Mouse (Mus musculus) thymus, postnatal 4 days (tissue): ENCODE results near the gene Rpsa.
"Not testable (repeated sequence)": the region's sequence is repeated elsewhere in the genome, so short reads cannot be mapped to it uniquely, and the experiment has no call there.

Experiments
- DNase-seq: peaks from one replicate; pipeline ENCODE4 v3.0.0; 2021

Gene Rpsa

DNA sequence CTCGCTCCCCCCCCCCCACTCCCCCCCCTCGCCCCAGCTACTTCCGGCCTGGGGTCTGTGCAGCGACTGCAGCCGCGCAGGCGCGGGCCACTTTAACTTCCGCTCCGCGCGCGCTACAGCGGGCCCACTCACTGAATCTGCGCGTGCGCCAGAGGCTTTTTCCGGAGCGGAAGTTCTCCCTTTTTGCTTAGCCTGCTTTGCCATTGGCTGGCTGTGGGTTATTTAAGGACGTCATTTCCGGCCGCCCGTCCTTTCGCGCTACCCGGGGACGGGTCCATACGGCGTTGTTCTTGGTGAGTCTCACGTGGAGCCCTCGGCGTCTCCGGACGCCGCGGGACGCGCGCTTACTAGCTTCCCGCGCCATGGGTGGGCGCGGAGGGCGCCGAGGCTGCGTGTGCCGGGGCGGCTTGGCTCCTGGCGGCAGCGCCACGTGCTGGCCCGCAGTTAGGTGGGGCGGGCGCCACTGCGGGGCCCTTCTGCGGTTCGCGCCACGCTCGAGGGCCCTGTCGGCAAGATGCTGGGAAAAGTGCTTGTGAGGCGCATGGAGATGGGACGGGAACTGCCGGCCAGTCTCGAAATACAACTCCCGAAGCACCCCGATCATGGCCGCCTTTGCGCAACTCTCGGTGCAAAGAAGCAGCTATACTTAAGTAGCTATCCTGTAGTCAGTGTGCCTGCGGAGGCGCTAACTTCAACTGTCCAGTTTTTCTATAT is at the start of gene Rpsa:
Rpsa (plus strand) TSS at position 152 of the 714 bp plus-strand sequence.
- DNase-seq = peak; percentile 96

DNA sequence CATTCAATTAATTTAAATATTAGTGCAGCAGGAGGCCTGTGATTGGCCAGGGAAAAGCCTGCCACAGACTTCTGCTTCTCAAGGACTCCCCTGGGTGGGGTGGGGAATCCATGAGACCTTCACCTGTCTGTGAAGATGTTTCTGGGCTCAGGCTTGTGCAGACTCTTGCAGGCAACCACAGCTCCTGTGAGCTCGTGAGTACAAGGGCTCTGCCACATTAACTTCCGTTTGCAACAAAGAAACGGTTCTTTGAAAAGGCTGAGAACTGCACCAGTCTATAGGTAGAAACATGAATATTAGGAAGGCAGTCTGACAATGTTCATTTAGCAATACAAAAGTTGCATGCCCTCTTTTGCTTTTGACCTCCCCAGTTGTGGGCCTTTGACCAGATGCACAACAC is 49.2 kb upstream of the Rpsa start:
- no peak for DNase-seq

DNA sequence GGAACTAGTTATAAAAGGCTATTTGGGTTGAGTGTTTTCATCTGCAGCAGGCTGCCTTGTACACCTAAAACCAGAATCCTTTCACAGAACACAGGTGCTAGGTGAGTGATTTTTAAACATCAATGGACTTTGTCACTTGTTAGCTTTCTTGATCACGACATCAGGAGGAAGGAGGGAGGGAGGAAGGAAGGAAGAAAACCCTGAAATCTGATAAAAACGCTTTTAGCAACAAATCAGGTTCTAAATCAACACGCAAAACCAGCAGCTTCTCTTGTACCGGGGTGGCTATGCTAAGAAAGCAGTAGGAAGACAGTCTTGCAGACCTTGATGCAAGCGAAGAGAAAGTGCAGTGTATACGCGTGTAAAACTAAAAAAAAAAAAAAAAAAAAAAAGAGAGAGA is 47.6 kb upstream of the Rpsa start:
- no peak for DNase-seq

DNA sequence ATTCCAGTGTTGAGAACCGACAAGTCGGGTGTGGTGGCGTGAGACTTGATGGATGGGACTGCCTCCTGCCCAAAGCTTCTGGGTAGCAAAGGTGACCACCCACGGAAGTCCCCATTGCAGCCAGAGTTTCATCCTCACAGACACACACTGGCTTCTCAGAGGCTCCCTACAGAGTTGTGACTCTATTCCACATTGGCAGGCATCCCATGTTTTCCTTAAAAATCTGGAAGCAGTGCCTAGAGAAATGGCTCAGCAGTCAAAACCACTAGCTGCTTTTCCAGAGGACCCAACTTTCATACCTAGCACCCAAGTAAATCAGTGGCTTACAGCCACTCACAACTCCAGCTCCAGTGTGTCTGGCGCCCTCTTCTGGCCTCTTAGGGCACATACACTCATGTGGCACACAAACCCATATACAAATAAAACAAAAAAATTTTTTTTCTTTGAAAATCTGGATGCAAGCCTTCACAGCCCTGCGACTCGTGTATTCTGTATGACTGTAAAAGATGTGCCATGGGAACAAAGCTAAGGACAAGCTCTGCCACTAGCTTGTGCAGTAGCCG is 46.9 kb upstream of the Rpsa start:
- no peak for DNase-seq

DNA sequence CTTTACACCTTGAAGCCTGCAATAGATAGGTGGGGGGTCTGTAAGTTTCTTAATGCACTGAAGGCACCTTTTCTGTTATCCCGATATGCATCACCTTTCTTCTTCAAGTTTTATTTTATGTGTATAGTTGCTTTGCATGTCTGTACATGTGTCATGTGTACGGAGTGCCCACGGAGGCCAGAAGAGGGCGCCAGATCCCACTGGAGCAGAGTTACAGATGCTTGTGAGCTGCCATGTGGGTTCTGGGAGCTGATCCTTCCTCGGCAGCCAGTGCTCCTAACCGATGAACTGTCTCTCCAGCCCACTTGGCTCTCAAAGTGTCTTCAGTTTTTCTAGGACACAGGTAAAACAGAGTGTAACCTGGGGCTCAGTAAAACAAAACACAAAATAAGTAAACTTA is 46.2 kb upstream of the Rpsa start:
- peak; percentile 66 for DNase-seq

DNA sequence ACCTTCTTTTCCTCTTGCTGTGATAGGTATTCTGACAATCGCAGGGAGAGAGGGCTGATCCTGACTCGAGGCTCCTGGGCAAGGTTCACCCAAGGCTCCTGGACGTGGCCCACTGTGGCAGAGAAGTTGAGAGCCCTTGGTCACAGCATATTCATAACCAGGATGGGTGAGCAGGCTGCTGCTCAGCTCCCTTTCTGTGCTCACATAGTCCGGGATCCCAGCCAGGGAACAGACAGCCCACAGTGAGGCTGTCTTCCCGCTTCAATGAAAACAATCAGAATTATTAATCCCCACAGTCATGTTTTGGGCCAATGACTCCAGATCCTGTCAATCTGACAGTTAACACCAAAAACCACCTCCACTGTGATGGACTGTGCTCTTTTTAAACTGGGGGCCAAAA is 45.5 kb upstream of the Rpsa start:
- no peak for DNase-seq

DNA sequence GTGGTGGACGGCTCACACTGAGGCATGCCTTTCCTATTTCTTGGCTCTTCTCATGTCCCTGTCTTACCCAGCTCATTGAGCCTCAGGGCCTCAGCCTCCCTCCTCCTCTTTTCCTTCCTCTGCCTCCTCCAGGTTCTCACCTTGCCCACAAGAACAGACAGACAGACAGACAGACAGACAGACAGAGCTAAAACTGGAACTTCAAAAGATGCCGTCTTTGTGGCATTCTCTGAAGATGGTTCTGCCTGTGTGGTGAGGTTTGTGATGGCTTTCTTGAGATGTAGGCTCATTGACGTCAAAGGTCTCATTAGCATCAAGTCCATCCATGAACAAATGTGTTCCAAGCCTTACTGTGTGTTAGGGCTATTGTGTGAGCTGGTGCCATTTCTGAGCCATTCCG is 44.8 kb upstream of the Rpsa start:
- no peak for DNase-seq

DNA sequence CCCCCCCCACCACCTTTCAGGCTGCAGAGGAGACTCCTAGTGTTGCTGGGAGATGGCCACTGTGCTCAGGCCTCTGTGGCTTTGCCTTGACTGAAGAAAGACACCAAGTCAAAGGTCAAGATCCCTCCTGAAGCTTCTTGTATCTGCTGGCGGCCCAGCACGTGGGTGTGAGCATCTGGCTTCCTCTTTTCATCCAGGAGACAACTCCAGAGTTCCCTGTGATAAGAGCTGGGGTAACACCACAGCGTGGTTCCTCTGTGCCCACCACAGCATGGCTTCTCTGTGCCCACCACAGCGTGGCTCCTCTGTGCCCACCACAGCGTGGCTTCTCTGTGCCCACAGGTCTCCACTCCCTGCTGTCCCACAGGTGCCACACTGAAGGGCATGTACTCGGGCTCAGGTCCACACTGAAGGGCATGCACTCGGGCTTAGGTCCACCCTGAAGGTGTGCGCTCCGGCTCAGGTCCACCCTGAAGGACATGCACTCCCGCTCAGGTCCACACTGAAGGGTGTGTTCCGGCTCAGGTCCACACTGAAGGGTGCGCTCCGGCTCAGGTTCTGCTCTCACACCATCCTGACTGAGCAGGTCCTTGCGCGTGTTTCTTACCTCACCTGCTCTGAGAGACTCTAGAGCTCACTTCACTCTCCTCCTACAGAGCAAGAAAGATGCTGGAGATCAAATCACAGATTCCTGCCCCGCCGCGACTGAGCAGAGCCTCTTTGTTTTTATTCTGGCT is 44.2 kb upstream of the Rpsa start:
- no peak for DNase-seq

DNA sequence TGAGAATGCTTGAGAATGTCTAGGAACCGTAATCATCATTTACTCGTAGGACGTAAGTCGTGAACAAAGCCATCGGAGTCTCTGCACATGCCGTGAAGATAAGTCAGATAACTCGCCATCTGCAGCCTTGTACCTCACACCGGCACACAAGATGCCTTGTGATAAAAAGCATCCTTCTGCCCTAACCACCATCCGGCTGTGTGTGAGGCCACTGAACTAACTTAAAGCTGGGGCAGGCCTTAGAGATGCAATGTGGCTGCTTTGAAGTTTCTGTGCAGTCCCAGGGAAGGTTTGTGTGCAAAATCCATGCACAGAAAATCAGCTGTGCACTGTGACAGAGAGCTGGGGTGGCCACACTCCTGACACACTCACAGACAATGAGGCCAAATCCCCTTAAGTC is 43.1 kb upstream of the Rpsa start:
- DNase-seq = peak; percentile 38

DNA sequence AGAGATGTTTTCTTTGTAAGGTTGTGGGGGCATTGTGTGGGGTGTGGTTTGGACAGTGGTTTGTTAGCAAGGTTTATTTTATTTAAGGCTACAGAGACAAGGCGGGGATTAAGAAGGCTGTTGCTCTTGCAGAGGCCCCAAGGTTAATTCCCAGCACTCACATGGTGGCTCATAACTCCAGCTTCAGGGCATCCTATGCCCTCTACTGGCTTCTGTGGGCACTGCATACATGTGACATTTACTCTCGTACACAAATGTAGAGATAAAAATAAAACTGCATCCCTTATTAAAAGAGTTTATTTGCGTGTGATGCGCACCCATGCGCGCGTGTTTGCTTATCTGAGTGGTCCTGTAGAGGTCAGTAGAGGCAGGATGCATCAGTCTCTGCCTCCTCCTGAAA is 38.4 kb upstream of the Rpsa start:
- DNase-seq = peak; percentile 21

DNA sequence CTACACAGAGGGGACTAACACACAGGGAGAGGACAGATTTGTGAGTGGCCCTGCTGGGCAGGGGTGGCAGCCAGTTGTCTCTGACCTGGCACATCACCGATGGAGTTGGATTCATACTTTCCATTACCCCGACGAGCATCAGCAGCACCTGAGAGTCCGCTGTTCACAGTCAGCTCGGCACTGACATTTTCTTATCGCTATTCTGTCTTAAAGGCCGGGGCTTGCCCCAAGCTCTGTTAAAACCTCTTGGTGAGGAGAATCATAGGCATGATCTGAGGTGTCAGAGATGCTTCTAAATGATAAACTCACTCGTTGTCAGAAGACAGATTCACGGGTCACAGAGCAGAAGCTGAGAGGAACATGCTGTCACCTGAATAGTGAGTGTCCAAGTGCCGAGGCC is 36.4 kb upstream of the Rpsa start:
- DNase-seq = no peak

DNA sequence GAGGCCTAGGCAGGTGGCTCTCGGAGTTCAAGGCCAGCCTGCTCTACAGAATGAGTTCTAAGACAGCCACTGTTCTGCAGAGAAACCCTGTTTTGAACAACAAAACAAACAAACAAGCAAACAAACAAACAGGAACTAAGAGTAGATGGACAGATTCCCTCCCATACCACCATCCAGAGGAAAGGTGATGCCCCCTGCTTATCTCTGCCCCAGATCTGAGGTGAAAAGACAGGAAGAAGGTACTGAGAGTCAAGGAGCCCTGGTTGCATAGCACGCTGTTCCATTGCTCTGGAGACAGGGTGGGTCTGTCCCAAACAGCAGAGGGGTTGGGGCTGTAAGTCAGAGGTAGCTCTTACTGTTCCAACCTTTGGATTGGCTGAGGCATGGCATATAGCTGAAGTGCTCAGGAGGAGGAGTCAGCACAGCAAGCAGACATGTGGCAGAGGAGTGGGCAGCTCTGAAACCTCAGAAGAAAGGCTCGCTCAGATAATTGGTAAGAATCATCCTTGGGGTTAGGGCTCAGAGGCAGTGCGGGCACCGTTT is 35.7 kb upstream of the Rpsa start, which contains the start of gene Ccr8:
Ccr8 (plus strand) TSS at position 419 of the 543 bp plus-strand sequence.
- peak; percentile 18 for DNase-seq

DNA sequence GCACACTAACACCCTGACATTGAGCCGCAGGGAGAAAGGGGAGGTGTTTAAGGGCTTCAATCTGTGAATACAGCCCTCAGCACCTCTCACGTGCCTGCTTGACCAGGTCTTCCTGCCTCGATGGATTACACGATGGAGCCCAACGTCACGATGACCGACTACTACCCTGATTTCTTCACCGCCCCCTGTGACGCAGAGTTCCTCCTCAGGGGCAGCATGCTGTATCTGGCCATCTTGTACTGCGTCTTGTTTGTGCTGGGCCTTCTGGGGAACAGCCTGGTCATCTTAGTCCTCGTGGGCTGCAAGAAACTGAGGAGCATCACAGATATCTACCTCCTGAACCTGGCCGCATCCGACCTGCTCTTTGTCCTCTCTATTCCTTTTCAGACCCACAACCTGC is 33.8 kb upstream of the Rpsa start:
- peak; percentile 5 for DNase-seq

DNA sequence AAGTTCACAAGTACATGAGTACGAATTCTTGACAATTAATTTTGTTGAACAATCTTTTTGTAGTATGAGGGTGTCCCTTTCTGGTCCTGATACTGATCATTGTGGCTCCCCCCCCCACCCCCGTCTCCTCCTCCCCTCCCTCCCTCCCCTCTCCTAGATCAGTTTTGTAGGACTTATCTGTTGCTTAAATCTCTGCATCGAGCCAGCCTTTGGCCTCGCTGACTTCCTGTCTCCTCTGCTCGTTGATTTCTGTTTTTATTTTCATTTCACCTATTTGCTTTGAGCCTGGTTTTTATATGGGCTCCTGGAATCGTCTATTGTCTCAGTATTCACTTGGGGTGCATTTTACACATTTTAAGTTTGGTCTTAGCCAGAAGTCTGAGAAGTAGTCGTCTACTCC is 31.6 kb upstream of the Rpsa start:
- DNase-seq = peak; percentile 8

DNA sequence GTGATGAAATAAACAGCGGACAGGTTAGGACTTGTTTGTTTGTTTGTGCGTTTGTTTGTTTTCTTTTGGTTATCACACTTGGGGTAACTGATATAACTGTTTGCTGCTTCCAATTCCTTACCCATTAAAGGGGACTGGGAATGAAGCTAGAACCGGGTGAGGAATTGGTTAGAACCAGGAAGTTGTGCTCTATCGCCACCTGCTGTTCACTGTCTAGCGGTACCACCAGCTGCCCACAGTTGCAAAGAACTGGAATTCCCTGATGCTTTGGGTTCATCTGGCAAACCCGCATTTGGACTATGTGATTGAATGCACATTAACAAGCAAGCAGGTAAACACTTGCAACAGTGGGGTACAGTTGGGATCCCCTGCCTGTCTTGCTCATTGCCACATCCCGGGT is 28.8 kb upstream of the Rpsa start:
- peak; percentile 80 for DNase-seq

DNA sequence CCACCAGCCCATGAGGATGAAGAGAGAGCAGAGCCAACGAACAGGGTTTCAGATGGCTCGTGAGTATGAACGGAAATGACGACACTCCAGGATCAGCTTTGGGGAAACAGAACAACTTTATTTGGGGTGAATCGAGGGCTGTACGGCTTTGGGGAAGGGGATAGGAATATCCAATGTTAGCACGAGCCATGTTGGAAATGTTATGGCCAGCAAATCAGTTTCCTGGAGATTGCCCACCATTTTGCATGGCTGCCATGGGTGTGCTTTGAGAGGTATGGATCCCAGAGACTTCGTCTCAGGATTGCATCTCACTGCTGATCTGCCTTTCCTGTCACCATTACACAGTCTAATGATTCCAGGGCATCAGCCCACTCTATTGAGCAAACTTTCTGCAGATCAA is 28.2 kb upstream of the Rpsa start:
- DNase-seq = no peak

DNA sequence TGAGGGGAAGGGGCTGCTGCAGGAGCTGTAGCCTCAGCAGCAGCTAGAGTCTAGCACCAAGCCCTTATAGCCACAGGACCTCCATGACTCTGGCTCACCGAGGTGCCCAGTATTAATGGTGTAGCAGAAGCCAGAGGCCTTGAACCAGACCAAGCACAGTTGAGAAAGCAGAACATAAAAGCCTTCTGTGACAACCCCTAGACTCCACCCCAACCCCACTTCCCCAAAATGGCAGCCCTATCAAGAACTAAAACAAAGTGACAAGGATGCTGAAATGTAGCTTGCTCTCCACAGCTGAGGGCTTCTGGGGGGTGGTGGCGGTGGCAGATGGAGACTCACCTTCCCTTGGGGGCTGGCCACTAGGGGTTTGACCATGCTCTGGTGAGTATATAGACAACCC is 26.3 kb upstream of the Rpsa start:
- DNase-seq = no peak

DNA sequence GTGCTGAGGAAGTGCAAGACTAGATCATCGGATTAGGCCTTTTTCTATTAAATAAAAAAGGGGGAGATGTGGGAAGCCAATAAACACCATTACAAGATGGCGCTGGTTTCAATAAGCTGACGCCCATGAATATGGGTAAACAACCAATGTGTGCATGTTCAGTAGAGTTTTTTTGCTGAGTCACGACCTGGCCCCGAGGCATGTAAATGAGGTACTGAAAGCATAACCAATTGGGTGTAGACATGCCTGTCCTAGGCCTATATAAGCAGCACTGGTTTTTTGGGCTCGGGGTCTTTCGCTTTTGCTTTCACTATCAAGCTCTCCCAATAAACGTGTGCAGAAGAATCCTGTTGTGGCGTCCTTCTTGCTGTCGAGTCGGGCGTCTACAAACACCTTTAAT is 18.5 kb upstream of the Rpsa start:
- not testable (repeated sequence) for DNase-seq

DNA sequence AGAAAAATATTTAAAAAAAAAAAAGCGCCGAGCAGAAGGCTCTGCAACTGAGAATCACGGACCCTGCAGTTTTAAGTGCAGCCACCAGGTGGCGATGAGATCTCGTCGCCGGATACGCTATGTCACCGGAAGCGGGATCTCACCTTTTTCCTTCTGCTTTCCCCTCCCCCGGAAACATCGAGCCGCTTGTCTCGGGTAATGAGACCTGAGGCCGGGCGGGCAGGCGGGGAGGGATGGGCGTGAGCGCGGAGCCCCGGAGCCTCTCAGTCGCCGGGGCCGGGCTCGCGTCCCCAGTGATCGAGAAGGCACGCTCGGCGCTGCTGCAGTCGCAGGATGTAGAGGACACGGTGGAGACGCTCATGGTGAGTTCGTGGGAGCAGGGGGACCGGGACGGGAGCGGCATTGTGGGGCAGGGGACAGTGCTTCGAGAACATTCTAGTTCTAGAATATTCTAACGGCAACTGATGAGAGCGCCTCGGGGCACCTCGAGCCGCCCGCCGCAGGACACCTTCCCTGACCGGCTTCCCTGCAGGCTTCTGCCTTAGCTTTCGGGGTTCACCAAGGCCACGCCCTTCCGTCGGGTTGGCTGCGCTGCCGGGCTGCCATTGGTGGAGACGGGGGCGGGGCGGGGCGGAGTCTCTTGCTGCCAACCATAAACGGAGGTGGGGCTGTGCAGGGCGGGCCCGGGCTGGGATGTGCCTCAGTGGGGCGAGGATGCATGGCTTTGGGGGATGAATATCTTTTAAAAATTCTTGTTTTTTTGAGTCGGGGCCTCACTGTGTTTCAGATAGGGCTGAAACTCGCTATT is 17.1 kb upstream of the Rpsa start, which contains the start of gene Slc25a38:
Slc25a38 (plus strand) TSS at position 164 of the 808 bp plus-strand sequence.
- DNase-seq = peak; percentile 99

DNA sequence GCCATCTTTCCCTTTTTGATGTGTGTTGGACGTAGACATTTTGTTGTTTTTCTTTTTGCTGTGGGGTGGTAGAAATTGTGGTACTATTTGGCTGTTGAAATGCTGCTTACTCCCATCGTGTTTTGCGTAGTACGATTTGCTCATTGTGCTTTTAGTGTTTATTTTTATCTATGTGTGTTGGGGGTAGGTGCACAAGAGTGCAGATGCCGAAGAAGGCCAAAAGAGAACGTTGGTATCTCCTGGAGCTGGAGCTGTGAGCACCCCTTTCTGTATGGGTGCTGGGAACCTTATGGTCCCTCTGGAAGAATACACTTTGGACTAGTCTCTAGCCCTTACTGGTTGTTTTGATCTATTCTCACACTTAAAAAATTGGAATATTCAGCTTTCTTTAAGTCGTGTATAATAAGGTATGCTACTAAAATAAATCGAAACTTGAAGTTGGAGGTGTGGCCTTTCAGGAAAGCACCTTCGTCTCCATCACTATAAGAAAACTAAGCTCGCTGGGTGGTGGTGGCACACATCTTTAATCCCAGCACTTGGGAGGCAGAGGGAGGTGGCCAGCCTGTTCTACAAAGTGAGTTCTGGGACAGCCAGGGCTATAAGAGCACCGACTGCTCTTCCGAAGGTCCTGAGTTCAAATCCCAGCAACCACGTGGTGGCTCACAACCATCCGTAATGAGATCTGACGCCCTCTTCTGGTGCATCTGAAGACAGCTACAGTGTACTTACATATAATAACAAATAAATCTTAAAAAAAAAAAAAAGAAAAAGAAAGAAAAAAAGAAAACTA is 16.1 kb upstream of the Rpsa start:
- no peak for DNase-seq

DNA sequence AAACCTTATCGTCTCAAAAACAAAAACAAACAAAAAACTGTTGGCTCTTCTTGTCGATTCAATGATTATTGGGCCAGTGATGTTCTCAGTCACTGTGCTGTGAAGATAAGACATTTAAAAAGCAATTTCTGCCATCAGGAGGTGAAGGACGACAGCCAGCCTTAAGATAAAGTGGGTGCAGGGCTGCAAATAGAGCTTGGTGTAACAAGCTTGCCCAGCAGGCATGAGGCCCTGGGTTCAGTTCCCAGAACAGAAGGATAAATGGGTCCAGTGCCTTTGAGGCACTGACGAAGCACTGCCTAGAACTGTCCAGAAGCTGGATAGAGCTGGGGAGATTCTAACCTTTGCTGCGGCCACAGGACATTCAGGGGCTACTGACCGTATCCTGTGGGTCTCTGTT is 15.0 kb upstream of the Rpsa start:
- DNase-seq = no peak

DNA sequence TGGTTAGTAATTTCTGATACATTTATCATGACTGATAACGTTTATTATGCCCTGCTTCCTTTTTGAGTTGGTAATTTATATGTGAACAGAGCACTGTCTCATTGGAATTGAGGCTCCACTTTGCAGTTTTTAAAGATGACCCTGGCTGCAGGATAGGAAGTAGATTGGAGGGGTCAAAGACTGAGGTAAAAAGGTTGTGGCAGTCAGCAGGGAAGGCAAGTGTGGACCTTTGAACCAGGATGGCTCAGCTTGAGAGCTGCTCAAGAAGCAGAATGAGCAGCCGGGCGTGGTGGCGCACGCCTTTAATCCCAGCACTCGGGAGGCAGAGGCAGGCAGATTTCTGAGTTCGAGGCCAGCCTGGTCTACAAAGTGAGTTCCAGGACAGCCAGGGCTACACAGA is 14.0 kb upstream of the Rpsa start:
- DNase-seq = no peak
